Mouse (Mus musculus) monocyte, adult 59 days (primary cell): Measurements from ENCODE around the gene Adam25. TPM values are rescaled to one million over a fixed set of nuclear protein-coding genes. Genes with fewer than 3 reads are reported as not detected.

Experiments
- total RNA-seq, 2 experiments: library from RNA; stranded (reverse); gene quantifications; one replicate each; pipeline ENCODE4 v1.2.4; 2023

Adam25 gene
- not detected for total RNA-seq

DNA sequence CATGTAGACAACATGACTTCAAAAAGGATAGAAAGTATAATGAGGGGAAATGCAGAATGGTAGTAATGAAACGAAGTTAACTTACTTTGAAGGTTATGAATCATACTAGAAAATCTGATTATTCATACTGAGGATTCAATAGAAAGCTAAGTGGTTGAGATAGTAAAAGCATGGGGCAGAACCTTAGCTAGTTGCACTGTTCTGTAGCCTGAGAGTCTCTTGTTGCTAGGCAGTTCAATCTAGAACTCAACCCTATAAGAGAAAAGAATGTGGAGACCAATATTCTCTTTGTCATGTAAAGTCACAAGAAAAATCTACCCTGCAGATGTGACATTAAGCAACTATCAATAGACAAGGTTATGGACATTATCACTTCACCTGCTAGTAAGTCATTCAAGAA, at the start of gene Adam25:
Gene Adam25, plus strand, starts transcription at position 301 of the 400 bp plus-strand sequence.

GRCm38 (mm10) chr8:40792973-40793372, 41.0 kb downstream of the Adam25 start, which contains the start of gene Adam20:
Adam20 (plus strand) TSS chr8:40793273.

Other genes with a start within 250 kb of the Adam25 start
- not detected for gene Adam24, start 77.1 kb upstream of the Adam25 start, total RNA-seq
- not detected for gene Adam20, start 41.1 kb downstream of the Adam25 start, total RNA-seq
- not detected for gene Adam39, start 70.8 kb downstream of the Adam25 start, total RNA-seq